Mouse (Mus musculus): ENCODE results near the gene Nt5c3b.

The Nt5c3b gene

DNA sequence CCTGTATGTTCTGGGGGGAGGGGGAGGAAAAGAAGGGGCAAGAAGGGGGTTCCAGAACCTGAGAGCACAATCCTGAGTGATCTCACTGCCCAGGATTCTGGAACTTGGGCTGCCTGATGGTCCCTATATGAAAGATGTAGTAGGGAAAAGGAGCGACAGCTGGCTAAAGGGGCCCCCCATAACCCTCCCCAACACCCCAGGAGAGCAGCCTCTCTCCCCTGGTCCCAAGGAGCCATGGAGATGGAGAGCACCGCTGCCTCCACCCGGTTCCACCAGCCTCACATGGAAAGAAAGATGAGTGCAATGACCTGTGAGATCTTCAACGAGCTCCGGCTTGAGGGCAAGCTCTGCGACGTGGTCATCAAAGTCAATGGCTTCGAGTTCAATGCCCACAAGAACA, at the start of gene Nt5c3b, which contains the start of gene Klhl10:
Nt5c3b (minus strand) TSS at position 12 of the 400 bp plus-strand sequence.
Klhl10 (plus strand) TSS at position 121 of the 400 bp plus-strand sequence.
- no peak for DNase-seq (ENCODE audit: low read depth in 1 of 2, low spot score in 2 of 2)

DNA sequence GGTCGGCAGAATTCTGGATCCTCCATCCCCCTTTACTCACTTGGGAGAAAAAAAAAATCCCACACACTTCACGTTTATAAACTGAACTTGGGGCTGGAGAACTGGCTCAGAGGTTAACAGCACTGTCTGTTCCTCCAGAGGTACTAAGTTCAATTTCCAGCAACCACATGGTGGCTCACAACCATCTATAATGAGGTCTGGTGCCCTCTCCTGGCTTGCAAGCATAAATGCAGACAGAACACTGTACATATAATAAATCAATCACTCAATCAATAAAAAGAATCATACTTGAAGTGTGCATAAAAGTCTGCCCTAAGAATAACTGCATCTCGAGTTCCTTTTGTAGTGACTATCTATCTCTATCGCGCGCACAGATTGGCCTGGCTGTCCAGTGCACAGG, 49.3 kb upstream of the Nt5c3b start:
- DNase-seq (ENCODE audit: low read depth in 1 of 2, low spot score in 2 of 2), result no peak

DNA sequence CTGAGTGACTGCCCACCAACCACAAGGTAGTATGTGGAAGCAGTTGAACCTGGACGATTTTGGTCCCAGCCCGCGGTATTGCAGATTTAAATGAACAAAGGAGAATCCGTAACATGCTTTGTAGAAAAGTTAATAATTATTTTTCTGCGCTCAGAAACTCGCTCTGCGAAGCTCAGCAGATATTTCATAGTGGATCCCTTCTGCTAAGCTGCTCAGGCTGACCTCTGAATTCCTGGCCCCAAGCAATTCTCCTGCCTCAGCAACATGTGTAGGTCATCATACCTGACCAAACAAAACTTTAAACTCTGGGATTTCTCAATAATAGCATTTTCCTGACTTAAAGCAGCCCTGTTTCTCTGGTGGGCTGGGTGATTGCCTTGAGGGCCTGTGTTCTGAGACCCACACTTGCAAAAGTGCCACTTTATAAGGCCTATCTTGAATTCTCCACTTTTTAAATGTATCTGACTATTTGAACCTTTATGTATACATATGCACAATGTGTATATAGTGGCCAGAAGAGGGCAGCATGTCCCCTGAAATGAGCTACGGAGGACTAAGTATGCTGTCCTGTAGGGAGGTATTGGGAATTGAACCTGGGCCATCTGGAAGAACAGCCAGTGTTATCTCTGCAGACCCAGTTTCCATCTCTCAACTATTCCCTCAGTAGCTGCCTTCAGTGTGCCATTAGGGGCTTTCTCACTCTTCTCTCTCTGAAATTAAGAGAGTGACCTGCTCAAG, 44.4 kb upstream of the Nt5c3b start:
- no peak for DNase-seq (ENCODE audit: low read depth in 1 of 2, low spot score in 2 of 2)

DNA sequence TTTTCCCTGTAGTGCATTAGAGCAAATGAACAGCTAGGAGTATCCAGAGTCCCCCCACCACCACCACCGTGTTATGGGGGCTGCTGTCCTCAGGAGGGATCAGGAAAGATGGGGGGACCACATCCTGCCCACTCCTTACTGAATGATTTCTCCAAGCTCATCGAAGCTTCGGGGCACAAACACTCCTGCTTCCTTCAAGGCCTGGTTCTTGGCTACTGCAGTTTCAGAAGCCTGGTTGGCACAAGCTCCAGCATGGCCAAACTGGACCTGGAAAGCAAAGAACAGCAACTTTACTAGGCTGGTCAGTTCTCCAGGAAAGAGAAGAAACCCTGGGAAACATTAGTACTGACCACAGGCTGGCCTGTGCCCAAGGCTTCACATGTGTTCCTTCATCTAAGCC, 42.9 kb upstream of the Nt5c3b start:
- no peak for DNase-seq (ENCODE audit: low read depth in 1 of 2, low spot score in 2 of 2)

DNA sequence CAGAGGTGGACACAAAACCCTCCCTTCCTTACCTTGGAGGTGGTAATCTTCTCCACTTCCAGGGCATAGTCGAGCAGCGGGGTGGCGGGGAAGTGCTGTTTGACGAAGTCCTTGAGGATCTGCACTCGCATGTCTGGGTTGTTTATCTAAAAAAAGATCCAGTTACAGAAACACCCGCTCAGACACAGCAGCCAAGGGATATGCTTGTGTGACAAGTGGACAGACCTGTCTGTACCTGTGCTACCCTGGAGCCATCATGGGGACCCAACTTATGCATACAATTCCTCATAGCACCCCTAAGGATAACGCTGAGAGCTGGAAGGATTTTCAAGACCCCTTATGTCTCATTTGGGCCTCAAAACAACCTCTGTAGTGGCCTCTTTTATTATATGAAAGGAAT, 37.5 kb upstream of the Nt5c3b start:
- no peak for DNase-seq (ENCODE audit: low read depth in 1 of 2, low spot score in 2 of 2)

DNA sequence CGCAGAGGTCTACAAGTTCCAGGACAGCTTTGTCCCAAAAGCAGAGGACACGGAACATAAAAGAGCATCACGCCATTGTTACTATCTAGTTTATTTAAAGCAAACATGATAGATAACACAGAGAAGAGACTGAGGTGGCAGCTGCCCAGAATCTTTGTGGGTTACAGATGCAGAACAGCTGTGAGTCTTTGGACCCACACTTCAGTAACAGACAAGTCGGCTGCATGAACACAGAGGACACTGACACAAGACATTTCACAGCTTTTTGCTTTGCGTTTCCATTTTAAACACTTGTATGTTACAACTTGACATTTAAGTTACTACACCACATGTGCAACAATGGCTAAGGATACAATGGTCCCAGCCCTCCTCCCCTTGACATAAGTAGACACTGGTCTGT, 34.7 kb upstream of the Nt5c3b start:
- no peak for DNase-seq (ENCODE audit: low read depth in 1 of 2, low spot score in 2 of 2)

DNA sequence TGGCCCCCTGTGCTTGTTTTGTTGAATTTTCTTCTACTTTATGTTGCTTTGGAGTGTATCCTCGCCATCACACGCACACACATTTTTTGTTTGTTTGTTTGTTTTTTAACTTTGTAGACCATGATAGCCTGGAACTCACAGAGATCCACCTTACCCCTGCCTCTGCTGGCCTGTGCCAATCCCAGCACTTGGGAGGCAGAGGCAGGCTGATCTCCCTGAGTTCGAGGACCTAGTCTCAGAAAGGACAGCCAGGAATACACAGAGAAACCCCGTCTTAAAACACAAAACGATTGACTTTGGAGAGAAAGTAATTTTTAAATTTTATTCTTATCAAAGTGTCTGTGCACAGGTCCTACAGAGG, 31.3 kb upstream of the Nt5c3b start:
- no peak for DNase-seq (ENCODE audit: low read depth in 1 of 2, low spot score in 2 of 2)

DNA sequence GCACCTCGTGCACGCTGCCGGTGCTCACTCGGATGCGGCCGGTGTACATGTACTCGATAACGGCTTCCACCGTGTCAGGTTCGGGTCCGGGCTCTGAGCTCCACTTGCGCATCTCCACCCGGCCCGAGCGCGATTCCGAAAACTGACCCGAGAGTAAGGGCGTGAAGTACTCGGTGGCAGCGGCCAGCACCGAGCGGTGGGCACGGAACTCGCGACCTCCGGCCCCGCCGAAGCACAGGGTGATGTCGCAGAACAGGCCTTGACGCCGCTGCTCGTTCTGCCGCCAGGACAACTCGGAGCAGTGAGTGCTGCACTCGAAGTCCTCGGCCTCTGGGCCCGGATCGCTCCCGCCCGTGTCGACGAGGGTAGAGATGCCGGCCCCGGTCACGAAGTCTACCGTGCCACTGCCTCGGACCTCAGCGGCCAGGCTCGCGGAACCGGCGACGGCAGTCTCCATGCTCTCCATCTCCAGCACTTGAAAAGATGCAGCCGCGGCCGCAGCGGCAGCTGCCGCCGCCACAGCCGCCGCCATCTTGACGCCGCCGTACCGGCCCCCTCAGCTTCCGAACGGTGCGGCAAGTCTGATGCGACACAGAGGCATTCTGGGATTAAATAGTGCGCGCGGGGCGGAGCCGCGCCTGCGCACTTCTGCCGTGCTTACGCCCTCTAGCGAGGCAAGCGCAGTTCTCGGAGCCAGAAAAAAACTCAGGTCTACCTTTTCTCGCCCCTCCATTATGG, 30.8 kb upstream of the Nt5c3b start, which contains the start of gene Klhl11:
Klhl11 (minus strand) TSS at position 545 of the 738 bp plus-strand sequence.
- peak; percentile 77 to 86 for DNase-seq (ENCODE audit: low read depth in 1 of 2, low spot score in 2 of 2)

DNA sequence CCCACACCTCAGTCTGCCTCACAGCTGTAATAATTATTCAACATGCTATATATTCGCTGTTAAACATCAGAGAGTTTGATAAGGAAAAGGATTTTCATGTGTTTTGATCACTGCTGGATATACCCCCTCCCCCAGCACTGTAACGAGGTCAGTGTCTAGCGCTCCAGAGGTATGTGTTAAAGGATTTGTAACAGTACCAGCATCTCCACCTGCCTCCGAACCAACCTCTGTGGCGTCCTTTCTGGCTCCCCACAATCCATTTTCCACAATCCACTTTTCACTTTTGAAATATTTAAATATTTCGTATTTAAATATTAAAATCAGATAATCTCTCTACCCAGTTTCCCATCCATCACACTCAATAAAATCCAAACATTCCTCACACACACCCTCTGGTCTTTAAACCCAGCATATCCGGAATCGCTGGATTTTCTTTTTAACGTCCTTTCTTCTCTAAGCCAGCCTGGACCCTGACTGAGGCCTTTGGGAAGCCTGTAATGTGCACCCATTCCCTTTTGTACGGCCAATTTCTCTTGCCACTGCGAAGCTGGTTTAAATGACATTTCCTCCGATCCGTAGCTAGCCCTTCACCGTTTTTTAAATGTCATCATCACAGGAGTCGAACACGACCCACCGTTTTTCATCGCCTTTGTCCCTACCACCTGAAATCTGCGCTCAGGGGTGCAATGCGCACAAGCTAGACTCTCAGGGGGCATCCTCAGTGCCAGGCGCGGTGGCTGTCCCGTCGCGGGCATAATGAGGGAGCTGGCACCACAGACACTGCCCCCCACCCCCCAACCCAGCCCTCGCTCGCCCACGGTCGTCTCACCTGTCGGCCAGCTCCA, 30.0 kb upstream of the Nt5c3b start:
- no peak for DNase-seq (ENCODE audit: low read depth in 1 of 2, low spot score in 2 of 2)

DNA sequence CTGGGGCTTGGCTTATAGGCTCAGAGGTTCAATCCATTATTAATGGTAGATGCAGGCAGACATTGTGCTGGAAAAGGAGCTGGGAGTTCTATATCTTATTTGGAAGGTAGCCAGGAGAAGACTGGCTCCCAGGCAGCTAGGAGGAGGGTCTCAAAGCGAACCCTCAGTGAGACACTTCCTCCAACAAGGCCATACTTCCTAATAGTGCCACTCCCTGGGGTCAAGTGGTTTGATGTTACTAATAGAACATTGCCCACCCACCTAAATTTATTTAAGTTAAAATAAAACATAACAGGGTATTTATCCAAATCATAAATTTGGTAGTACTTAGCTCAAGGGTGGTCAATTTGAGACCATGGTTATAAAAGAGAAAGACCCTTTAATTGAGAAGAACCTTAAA, 24.2 kb upstream of the Nt5c3b start:
- DNase-seq (ENCODE audit: low read depth in 1 of 2, low spot score in 2 of 2), result no peak

DNA sequence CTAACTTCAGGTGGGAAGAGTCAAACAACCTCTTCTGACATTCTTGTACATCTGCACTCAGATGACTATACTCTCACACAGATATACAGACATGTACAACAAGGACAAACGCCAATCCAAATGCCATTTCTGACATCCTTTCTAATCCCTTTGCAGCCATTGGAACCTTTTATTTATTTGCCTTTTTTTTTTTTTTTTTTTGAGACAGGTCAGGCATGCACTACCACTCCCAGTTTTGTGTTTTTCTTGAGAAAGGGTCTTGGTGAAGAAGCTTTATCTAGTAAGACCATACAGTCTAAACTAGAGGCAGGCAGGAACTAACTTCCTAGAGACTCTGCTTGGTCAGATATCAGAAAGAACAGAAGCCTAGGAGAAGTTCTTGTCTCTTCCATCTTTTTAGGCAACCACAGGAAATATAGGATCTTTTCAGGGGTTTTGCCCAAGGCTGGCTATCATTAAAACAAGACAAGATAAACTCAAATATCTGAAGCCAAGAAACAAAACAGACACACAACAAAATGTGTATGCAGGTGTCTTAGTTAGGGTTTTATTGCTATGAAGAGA, 23.7 kb upstream of the Nt5c3b start:
- no peak for DNase-seq (ENCODE audit: low read depth in 1 of 2, low spot score in 2 of 2)

DNA sequence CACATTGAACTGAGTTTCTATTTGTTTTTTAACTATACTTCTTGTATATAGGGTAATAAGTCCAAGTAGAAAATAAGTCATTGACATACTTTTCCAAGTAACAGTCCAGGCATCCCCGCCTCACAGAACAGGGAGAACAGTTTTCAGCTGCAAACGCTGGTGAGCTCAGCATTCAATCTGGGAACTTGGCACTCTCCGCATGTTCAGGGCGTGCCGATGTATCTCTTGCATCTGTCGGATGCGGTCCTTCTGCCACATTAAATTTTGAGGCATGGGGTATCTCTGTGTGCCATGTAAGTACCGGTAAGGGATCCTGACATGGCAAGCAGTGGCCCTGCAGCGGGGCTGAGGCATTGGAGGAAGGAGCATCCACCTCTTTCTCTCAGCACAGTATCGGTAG, 21.1 kb upstream of the Nt5c3b start:
- no peak for DNase-seq (ENCODE audit: low read depth in 1 of 2, low spot score in 2 of 2)

DNA sequence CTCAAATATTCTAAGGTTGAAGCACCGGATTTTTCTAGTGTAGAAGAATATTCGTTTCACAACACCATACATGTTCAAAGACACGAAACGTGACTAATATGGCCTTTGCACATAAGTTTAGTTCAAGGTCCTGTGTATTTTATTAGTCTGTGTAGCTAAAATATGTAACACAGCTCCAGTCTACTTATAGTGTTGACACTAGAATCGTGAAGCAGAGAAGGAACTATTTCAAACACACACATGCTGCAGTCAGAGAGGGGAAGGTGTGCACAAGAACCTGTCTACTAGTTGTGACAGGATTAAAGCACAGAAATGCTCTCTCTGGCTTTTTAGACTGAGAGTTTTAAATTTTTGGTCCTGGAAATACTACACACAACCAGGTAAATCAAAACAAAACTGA, 16.1 kb upstream of the Nt5c3b start:
- no peak for DNase-seq (ENCODE audit: low read depth in 1 of 2, low spot score in 2 of 2)

DNA sequence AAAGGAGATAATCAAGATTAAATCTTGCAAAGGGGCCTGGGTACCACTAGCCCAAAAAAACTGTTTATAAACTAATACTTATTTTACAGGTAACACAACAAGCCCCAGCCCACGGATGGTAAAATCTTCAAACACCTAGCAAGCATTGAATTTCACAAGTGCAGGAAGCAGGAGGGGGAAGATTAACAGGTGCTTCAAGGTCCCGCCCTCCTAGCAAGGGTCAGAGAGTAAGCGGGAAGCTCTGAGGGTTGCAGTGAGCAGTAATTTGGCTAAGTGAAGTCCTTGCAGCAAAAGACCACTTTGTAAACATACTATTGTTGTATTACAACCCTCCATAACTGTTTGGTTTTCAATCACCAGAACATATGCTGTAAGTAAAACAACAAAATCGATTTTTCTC, 15.6 kb upstream of the Nt5c3b start:
- no peak for DNase-seq (ENCODE audit: low read depth in 1 of 2, low spot score in 2 of 2)

DNA sequence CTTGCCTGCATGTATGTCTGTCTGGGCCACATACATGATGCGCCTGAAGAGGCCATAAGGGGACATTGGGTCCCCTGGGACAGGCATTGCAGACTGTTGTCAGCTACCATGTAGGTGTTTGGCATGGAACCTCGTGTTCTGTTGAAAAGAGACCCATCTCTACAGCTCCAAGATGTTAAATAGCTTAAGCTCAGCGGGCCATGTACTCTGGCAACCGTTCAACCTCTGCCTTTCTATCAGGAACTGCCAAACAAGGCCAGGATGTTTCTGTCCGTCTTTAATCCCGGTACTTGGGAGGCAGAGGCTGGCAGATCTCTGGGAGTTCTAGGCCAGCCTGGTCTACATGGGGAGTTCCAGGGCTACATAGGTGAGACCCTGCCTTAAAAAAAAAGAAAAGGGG, 1.0 kb upstream of the Nt5c3b start:
- no peak for DNase-seq (ENCODE audit: low read depth in 1 of 2, low spot score in 2 of 2)

DNA sequence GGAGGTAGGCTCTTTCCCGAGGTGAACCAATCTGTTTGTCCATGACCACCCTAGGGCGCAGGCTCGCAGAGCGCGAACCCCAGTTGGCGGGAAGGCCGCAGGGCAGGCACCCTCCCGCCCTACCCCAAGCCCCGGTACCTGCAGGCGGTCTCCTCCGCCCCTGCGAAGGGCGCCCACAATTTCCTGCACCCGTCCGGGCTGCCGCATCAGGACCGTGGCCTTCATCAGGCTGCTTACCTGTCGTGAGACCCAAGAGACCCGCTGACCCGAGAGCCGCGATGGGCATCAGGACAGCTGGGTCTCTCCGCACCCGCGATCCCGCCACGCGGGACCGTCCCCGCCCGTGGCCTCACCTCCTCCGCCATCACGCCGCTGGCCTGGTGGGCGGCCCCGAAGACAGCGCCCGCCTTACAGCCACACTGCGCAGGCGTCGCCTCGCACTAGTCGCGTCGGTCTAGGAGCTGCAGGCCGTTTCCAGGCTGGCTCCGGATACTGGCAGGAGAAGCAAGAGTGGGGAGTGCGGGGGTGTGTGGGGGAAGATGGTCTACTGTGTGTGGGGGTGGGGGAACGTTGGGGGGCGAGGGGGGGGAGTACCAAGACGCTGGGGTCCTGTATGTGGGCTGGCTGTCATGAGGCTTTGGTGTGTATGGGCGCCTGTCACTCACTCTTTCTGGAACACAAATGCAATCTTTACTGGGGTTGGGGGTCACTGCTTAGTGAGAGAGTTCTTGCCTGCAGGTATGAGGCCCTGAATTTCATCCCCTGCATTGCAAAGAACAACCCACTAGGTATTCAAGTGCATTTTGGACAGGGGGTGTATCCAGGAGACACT, 701 bp downstream of the Nt5c3b start:
- peak; percentile 21 to 67 for DNase-seq (ENCODE audit: low read depth in 1 of 2, low spot score in 2 of 2)

DNA sequence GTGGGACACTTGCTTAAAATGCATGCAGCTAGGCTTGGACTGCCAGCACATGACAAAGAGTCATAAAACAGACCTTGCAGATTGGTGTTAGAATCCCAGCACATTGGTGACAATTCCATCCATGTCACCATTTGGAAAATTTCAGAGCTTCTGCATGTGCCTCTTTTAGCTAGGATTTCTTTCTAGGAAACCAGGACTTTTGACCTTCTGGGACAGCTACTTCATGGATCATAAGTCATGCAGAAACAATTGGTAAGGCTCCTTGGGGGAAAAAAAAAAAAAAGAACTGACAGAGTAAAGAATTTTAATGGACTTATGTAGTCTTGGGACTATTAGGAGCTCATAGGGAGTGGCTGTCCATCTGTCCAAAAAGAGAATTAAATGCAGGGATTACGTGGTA, 3.7 kb downstream of the Nt5c3b start:
- DNase-seq (ENCODE audit: low read depth in 1 of 2, low spot score in 2 of 2), result no peak

DNA sequence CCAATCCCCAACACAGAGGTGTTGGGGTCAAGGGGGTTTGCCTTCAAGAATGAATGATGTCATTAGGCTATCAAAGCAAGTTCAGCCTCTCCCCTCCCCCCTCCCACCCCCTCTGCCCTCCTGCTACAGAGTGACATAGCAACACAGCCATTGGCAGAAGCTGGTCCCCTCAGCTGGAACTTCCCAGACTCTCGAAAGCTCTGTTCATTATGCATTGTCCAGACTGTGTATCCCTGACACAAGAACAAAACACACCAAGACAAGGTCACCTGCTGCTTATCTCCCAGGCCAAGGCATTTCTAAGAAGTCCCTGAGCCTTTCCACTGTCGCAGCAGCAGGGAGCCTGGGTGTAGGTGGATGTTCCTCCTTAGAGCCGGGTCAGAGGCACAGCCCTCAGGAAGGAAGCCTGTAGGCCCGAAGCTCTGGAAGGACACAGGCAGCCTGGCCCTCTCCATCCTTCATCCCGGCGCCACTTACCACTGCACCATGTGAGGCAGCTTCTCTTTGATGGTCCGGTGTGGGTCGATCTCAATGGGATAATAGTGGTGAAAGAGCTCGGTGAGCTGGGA, 5.8 kb downstream of the Nt5c3b start:
- no peak for DNase-seq (ENCODE audit: low read depth in 1 of 2, low spot score in 2 of 2)

DNA sequence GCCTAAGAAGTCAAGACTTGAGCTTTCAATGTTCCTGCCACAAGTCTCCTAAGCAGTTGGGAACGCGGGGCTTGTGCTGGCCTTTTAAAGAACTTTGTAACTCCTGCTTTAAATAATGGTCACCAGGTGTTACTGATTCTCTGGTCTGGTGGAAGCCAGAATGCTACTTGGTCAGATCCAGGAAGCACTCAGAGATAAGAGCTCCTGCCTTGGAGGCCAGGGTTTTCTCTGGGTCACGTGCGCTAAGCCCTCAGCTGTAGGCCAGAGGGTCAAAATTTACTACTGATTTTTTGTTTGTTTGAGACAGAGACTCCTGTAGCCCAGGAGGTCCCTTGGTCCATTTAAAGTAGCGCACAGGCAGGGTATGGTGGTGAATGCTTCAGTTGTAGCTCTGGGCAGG, 9.6 kb downstream of the Nt5c3b start:
- DNase-seq (ENCODE audit: low read depth in 1 of 2, low spot score in 2 of 2), result no peak

DNA sequence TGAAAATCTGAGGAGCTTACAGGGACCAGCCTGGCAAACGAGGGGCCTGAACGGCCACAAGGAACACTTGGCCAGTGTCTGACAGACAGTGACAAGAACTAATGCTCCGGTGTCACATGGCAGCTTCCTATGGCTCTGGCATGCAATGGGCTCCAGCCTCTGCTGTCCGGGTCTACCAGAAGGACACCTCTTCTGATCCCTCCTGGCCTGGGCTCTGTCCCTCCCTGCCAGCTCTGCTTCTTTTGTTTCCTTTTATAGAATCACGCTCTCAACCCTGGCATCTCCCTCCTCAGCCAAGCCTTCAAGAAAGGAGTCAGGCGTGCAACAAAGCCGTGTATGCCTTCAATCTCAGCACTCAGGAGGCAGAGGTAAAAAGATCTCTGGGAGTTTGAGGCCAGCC, 11.6 kb downstream of the Nt5c3b start:
- no peak for DNase-seq (ENCODE audit: low read depth in 1 of 2, low spot score in 2 of 2)

All from monocyte, adult 2 months (primary cell).